Mouse (Mus musculus) kidney, embryonic 15.5 days (tissue): Measurements from ENCODE around the gene Dgcr2. TPM values are rescaled to one million over a fixed set of nuclear protein-coding genes. Genes with fewer than 3 reads are reported as not detected.

ENCODE experiments used
- ATAC-seq: fragments of 200-750 bp; cut with Nextera tagmentation; replicated peaks from 2 replicates; pipeline ENCODE4 v1.8.0; 2017; ENCODE audit warnings: moderate TSS enrichment; ENCODE audit not compliant: low FRiP score
- H3K27ac ChIP-seq: fragments of 300-500 bp; sonication (generic); 2 replicates; pipeline ENCODE4 v1.5.1; 2015; ENCODE audit warnings: mild to moderate bottlenecking, inconsistent platforms
- H3K27me3 ChIP-seq: fragments of 300-500 bp; sonication (generic); 2 replicates; pipeline ENCODE4 v1.6.1; 2015; ENCODE audit warnings: inconsistent platforms
- H3K36me3 ChIP-seq: fragments of 300-500 bp; sonication (generic); 2 replicates; pipeline ENCODE4 v1.6.1; 2015; ENCODE audit warnings: inconsistent platforms
- H3K4me1 ChIP-seq: fragments of 300-500 bp; sonication (generic); 2 replicates; pipeline ENCODE4 v1.6.1; 2015; ENCODE audit warnings: inconsistent platforms
- H3K4me2 ChIP-seq: fragments of 300-500 bp; sonication (generic); 2 replicates; pipeline ENCODE4 v1.6.1; 2015; ENCODE audit warnings: moderate library complexity, mild to moderate bottlenecking, inconsistent platforms
- H3K4me3 ChIP-seq: fragments of 300-500 bp; sonication (generic); replicated peaks from 2 replicates; pipeline ENCODE4 v1.5.1; 2015; ENCODE audit warnings: mild to moderate bottlenecking, inconsistent platforms
- H3K9ac ChIP-seq: fragments of 300-500 bp; sonication (generic); 2 replicates; pipeline ENCODE4 v1.6.1; 2015; ENCODE audit warnings: mild to moderate bottlenecking, inconsistent platforms
- H3K9me3 ChIP-seq: fragments of 300-500 bp; sonication (generic); replicated peaks from 2 replicates; pipeline ENCODE4 v1.6.1; 2016; ENCODE audit warnings: inconsistent platforms
- WGBS: fragments of 180-500 bp; shearing (Covaris S2); methylation state at CpG from one replicate; pipeline ENCODE4 v1.1.7; 2015; ENCODE audit warnings: mixed read lengths; 5-methylcytosine and 5-hydroxymethylcytosine counted together
- polyA plus RNA-seq: library from polyadenylated mRNA; unstranded; fragments of >200 nt; fragmentation: Nextera tagmentation; extraction: Ambion mirVana; gene quantifications from 2 replicates; pipeline ENCODE4 v1.2.1, GENCODE M21; 2015

Dgcr2 gene
- polyA plus RNA-seq, 1 experiment from 2014 or later: 91.9 TPM

DNA sequence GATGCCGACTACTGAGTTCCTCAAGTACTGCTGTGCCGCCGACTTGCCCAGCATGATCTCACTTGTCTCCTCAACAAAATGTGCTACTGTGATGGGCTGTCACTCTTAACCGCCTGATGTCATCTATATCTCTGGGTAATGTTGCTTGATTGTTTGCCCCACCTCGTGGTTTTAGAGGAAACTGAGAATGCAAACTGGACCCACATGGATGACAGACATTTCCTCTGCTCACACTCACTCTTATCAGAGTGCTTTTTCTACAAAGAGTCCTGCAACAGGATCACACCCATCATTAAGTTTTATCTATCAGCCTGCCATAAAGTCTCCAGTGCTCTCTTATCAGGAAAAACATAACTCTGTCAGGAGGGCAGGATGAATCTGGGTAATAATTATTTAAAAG, 27.1 kb downstream of the Dgcr2 start:
- Histone ChIP-seq H3K4me2 (no peak overlapping the region), H3K4me3 (no peak overlapping the region), H3K9ac (no peak overlapping the region), H3K27ac (no peak overlapping the region), H3K36me3 (peaks cover 53% of the 10 kb centered on the region), H3K4me1 (no peaks in the 10 kb centered on the region), H3K9me3 (no peaks in the 10 kb centered on the region), H3K27me3 (no peaks in the 10 kb centered on the region)
- WGBS: 77% methylated on average over 5 of the region's 5 CpGs
- ATAC-seq: no peak

DNA sequence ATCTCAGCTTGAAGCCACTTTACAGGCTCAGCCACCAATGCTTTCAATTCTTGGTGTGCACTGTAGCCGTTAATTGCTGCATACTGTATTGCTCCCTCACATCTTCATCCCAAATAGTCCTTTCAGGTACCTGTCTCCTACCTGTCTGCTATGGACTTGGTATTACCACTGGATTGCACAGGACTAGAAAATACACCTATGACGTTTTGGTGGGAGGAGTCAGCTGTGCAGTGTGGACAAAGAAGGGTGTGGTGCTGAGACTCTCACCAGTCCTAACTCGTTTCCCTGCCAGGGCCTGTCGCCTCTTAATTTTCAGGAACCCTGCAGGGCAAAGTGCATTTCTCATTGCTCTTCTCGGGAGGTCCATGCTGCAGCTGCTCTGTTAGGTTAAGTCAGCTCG, 32.6 kb downstream of the Dgcr2 start:
- H3K27ac ChIP-seq: peak overlapping the region; percentile 15; the same call in 1 of the 2 replicates
- peaks cover 59% of the 10 kb centered on the region for H3K36me3 ChIP-seq
- no peak overlapping the region for H3K9ac ChIP-seq
- H3K27me3 ChIP-seq: no peaks in the 10 kb centered on the region
- whole genome bisulfite sequencing: 73% methylated on average over 6 of the region's 6 CpGs
- no peak overlapping the region for H3K4me2 ChIP-seq
- no peaks in the 10 kb centered on the region for H3K9me3 ChIP-seq
- no peak for ATAC-seq
- no peaks in the 10 kb centered on the region for H3K4me1 ChIP-seq
- H3K4me3 ChIP-seq: no peak overlapping the region

DNA sequence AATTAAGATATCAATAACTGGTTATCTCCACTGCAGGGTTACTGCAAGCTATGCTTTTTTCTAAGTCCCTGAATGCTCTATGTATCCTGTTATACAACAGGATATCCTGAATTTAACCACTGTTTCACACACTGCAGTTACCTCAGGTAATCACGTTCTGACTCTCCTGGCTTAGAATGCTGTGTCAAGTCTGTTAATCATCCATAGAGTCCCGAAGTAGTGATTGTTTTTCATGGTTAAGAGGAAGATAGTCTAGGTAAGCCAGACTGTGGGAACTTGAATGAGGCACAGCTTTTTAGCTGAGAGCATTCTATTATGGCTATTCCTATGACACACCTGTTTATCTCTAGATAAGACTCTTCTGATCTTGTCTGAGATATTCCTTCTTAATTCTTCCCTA, 33.1 kb downstream of the Dgcr2 start:
- 63% methylated on average over 2 of the region's 2 CpGs for WGBS
- H3K4me3 ChIP-seq: no peak overlapping the region

DNA sequence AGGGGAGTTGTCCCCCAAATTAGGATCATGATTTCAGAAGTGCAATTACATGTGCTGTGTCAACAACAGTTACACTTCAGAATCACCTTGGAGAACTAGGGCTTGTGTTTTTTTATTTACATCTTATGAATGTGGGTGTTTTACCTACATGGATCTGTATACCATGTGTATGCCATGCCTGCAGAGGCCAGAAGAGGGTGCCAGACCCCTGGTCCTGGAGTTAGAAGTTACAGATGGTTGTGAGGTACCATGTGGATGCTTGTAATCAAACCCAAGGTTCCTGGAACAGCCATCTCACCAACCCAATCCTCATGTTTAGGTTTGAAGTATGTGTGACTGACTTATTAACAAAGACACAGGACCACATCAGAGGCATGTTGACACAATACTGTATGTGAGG, 39.8 kb downstream of the Dgcr2 start:
- peaks cover 82% of the 10 kb centered on the region for H3K36me3 ChIP-seq
- H3K27ac ChIP-seq: no peak overlapping the region
- no peak overlapping the region for H3K9ac ChIP-seq
- no peak for ATAC-seq
- H3K27me3 ChIP-seq: no peaks in the 10 kb centered on the region
- no peaks in the 10 kb centered on the region for H3K9me3 ChIP-seq
- H3K4me2 ChIP-seq: no peak overlapping the region
- H3K4me1 ChIP-seq: no peaks in the 10 kb centered on the region
- H3K4me3 ChIP-seq: no peak overlapping the region

More for the DNA sequence above, 33.1 kb downstream of the Dgcr2 start:
- Histone ChIP-seq H3K4me1 (no peaks in the 10 kb centered on the region), H3K36me3 (peaks cover 59% of the 10 kb centered on the region), H3K4me2 (no peak overlapping the region), H3K27me3 (no peaks in the 10 kb centered on the region), H3K27ac (no peak overlapping the region), H3K9ac (no peak overlapping the region), H3K9me3 (no peaks in the 10 kb centered on the region)
- no peak for ATAC-seq

DNA sequence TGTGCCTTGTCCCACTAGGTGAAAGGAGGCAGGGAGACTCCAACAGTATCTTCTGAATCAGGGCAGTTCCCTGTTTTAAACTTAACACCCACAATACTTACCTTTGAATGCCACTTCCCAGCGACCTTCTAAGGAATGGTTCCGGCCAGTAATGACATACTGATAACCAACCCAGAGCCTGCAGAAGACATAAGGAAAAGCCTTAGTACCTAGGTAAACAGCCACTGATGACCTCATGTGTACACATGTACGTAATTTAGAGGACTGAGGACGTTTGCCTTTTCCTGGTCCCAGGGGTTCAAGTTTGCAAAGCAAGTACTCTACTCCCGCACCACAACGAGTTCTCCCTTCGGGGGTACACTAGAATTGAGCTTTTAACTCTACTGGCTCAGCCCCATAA, 41.2 kb downstream of the Dgcr2 start:
- WGBS: 86% methylated on average over 7 of the region's 7 CpGs
- ATAC-seq: no peak
- no peak overlapping the region for H3K4me3 ChIP-seq

DNA sequence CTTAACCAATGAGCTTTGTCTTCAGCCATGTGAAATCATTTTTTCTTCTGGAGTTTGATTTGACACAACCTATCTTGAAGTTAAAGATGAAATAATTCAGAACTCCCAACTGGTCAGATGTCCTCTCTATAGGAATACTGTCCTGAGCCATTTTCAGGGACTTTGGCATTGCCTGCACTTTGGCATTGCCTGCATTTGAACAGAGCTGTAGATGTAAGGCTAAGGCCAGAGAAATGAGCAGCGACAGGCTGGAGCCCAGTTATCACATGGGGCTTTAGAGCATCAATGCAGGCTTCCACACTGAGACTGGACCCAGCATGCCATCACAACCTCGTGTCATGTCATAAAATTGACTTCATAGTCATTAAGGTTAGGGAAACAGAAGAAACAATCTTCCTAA, 45.1 kb downstream of the Dgcr2 start:
- Histone ChIP-seq H3K27ac (no peak overlapping the region), H3K4me1 (no peaks in the 10 kb centered on the region), H3K9me3 (no peaks in the 10 kb centered on the region), H3K4me3 (no peak overlapping the region), H3K36me3 (peaks cover 93% of the 10 kb centered on the region), H3K9ac (no peak overlapping the region), H3K4me2 (no peak overlapping the region), H3K27me3 (no peaks in the 10 kb centered on the region)
- WGBS: 84% methylated on average over 2 of the region's 2 CpGs
- no peak for ATAC-seq

More for the DNA sequence above, 41.2 kb downstream of the Dgcr2 start:
- Histone ChIP-seq H3K27me3 (no peaks in the 10 kb centered on the region), H3K4me1 (no peaks in the 10 kb centered on the region), H3K36me3 (peaks cover 87% of the 10 kb centered on the region), H3K4me2 (no peak overlapping the region), H3K9ac (no peak overlapping the region), H3K9me3 (no peaks in the 10 kb centered on the region), H3K27ac (no peak overlapping the region)

DNA sequence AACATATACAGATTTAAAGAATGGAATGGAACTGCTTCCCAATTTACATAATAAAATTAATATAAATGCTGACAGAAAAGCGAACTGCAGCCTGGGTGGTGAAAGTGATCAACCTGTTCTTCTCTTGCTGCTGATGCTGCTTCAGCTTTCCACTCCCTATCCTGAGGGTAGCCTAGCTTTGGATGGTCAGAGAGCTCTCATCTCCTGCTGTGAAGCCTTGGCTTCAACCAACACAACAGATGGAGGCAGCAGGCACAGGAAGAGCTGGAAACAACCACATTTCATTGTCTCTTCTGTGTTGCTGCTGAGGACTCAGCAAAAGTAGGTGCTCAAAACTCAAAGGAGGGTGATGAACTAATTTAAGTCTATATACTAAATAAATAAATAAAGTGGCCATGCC, 46.5 kb downstream of the Dgcr2 start:
- H3K4me3 ChIP-seq: no peak overlapping the region
- ATAC-seq: no peak
- peaks cover 93% of the 10 kb centered on the region for H3K36me3 ChIP-seq
- no peak overlapping the region for H3K9ac ChIP-seq
- no peaks in the 10 kb centered on the region for H3K9me3 ChIP-seq
- H3K4me1 ChIP-seq: no peaks in the 10 kb centered on the region
- H3K27me3 ChIP-seq: no peaks in the 10 kb centered on the region
- H3K27ac ChIP-seq: no peak overlapping the region
- WGBS: 100% methylated on average over 1 of the region's 1 CpGs
- no peak overlapping the region for H3K4me2 ChIP-seq

DNA sequence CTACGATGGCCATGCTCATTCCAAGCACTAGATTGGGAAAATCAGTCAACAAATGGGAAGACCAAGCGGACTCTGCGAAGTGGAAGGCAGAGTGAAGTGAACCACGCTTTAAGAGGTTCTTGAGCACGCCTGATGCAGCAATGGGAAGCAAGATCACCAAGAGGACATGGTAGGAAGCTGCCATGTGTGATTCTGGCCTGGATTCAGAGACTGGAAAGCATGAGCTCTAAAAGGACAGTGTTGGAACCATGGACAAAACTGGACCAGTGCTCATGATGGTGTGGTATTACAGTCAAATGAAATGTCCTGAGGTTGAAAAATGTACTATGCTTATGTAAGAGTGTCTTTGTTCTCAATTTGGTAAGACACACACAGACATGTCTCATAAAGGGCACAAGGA, 47.0 kb downstream of the Dgcr2 start:
- no peaks in the 10 kb centered on the region for H3K4me1 ChIP-seq
- no peaks in the 10 kb centered on the region for H3K9me3 ChIP-seq
- H3K4me2 ChIP-seq: no peak overlapping the region
- H3K36me3 ChIP-seq: peaks cover 93% of the 10 kb centered on the region
- no peak for ATAC-seq
- H3K27ac ChIP-seq: no peak overlapping the region
- no peak overlapping the region for H3K4me3 ChIP-seq
- H3K27me3 ChIP-seq: no peaks in the 10 kb centered on the region
- H3K9ac ChIP-seq: no peak overlapping the region
- WGBS: 96% methylated on average over 5 of the region's 5 CpGs

DNA sequence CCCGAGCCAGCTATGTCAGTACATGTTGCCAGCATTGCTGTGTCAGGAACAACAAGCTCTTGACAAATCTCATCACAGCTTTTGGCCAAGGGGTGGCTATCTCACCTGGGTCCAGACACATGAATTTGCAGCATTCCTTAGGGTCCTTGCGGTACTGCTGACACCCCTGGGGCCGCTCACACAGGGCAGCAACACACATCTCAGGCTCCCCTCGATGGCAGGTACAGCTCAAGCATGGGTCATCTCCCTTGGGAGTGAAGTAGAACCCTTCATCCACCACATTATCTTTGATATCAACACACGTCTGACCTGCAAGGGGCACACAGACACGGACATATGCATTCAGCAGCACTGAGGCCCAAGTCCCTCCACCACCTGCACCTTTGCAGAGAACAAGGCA, 48.9 kb downstream of the Dgcr2 start:
- no peaks in the 10 kb centered on the region for H3K9me3 ChIP-seq

DNA sequence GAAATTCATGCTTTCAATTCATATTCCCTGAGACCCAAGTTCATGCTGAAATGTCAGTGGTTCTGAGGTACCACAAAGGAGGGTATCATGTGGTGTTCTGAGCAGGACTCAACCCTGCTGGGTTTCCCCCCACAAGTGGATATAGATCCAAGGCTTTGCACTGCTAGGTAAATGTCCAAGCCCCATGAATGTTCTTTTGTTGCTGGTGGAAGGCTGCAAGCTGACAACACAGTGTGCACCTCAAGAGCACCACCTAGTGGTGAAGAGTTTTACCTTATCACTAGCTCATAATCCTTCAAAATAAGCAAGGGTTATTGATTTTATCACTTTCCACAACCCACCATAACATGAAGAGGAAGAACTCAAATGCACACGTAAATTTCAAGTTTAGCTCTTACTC, 49.4 kb downstream of the Dgcr2 start:
- Histone ChIP-seq H3K4me3 (no peak overlapping the region), H3K4me2 (no peak overlapping the region), H3K4me1 (no peaks in the 10 kb centered on the region), H3K9ac (no peak overlapping the region), H3K36me3 (peaks cover 95% of the 10 kb centered on the region), H3K9me3 (no peaks in the 10 kb centered on the region), H3K27ac (no peak overlapping the region), H3K27me3 (no peaks in the 10 kb centered on the region)
- ATAC-seq: no peak
- 25% methylated on average over 1 of the region's 1 CpGs for WGBS

More for the DNA sequence above, 48.9 kb downstream of the Dgcr2 start:
- Histone ChIP-seq H3K4me2 (no peak overlapping the region), H3K36me3 (peaks cover 95% of the 10 kb centered on the region), H3K27ac (no peak overlapping the region), H3K27me3 (no peaks in the 10 kb centered on the region), H3K4me1 (no peaks in the 10 kb centered on the region), H3K4me3 (no peak overlapping the region), H3K9ac (no peak overlapping the region)
- ATAC-seq: no peak
- WGBS: 87% methylated on average over 6 of the region's 6 CpGs

DNA sequence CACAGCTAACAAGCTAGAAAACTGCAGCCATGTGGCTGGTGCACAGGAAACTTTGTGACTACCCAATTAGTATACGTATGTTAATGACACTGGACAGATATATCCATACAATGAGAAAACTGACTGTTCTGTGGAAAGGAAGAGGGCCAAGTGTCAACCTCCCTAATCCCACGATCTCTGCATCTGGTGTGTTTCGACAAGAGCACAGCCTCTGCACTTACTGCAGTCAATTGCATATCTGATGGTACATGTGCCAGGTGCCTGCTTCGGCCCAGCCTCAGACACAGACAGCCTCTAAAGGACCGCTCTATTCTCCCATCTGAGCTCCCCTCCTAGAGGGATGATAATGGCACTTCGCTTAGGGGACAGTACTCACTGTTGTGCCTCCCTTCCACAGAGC, 49.9 kb downstream of the Dgcr2 start:
- Histone ChIP-seq H3K36me3 (peaks cover 96% of the 10 kb centered on the region), H3K4me2 (no peak overlapping the region), H3K27ac (no peak overlapping the region), H3K4me3 (no peak overlapping the region), H3K27me3 (no peaks in the 10 kb centered on the region), H3K4me1 (no peaks in the 10 kb centered on the region), H3K9me3 (no peaks in the 10 kb centered on the region), H3K9ac (no peak overlapping the region)
- ATAC-seq: no peak
- 91% methylated on average over 6 of the region's 6 CpGs for WGBS

DNA sequence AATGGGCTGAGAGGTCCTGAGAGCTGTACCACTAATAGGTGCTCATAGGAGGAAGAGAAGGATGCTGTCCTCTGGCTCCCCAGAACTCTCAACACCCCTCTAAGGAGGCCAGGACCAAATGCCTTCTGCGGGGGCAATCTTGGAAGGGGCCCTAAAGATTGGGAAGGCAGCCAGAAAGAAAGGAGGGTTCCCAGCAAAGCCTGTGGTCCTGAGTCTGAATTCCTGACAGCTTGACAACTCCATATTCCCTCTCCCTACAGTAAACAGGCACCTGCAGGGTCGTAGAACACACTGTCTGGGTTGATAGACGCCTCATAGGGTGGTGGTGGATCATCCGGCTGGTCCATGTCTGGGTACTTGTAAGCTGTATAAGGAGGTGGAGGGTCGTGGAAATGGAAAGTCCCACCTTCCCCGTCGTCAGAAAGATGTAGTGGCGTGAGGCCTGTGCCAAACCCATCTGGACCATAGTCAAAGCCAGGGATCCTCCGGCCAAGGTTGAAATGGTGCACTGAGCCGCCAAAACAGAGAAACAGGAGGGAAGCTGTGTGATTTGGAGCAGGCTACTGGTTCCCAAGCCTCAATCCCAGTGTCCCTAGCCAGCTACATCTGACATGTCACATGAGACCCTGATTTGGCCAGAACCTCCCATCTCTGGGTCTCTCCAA, 54.5 kb downstream of the Dgcr2 start:
- ATAC-seq: no peak
- H3K36me3 ChIP-seq: peaks cover 91% of the 10 kb centered on the region
- H3K4me1 ChIP-seq: no peaks in the 10 kb centered on the region
- no peaks in the 10 kb centered on the region for H3K27me3 ChIP-seq
- H3K27ac ChIP-seq: no peak overlapping the region
- H3K9ac ChIP-seq: no peak overlapping the region
- no peak overlapping the region for H3K4me3 ChIP-seq
- H3K9me3 ChIP-seq: no peaks in the 10 kb centered on the region
- WGBS: 88% methylated on average over 10 of the region's 10 CpGs
- H3K4me2 ChIP-seq: no peak overlapping the region

DNA sequence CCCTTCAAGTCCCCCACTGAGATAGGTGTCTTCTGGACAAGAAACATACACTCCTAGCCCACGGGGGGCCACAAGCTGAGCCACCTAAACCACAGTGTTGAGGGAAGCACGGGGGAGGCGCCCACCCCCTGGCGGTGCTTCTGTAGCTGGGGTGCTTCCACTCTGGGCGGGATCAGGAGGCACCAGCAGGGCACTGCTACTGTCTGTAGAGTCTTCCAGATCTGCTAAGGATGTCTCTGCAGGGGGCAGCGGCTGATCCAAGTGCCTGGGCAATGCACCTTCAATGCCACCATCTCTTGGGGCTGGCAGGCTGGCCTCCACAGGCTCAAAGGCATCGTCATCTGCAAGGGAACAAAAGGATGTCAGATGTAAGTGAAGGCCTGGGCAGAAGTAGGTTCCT, 55.9 kb downstream of the Dgcr2 start:
- Histone ChIP-seq H3K4me1 (no peaks in the 10 kb centered on the region), H3K4me3 (no peak overlapping the region), H3K36me3 (peaks cover 77% of the 10 kb centered on the region), H3K9ac (no peak overlapping the region), H3K27ac (no peak overlapping the region), H3K4me2 (no peak overlapping the region), H3K27me3 (0 out of 2 replicates have a peak, but pooled peaks cover 2% of the 10 kb centered on the region), H3K9me3 (no peaks in the 10 kb centered on the region)
- ATAC-seq: no peak
- WGBS: 95% methylated on average over 7 of the region's 7 CpGs
